Mouse (Mus musculus): ENCODE data around the gene Stim1. TPM values are rescaled to one million over a fixed set of nuclear protein-coding genes. Genes with fewer than 3 reads are reported as not detected.
A peak's percentile ranks its signal among the peaks of the same experiment; 100 is the strongest.

The Stim1 gene
- total and polyA plus RNA-seq, 3 experiments, result 10.2 to 26.6 (median 23.9) TPM

- Histone ChIP-seq H3K27ac (ENCODE audit: insufficient read depth, low read depth) (no peak overlapping the region), H3K4me2 (ENCODE audit: insufficient read depth, low read depth, poor library complexity, severe bottlenecking) (no peak overlapping the region), H3K36me3 (replicated peaks in 1 of 2; ENCODE audit: control insufficient read depth in 1 of 2, insufficient read depth in 1 of 2, low read length in 1 of 2) (peaks cover 6 to 35% of the 10 kb centered on the region in 2 experiments), H3K79me2 (replicated peaks; ENCODE audit: control insufficient read depth, extremely low read depth, insufficient read depth, poor library complexity, severe bottlenecking) (no peaks in the 10 kb centered on the region), H3K4me3 (replicated peaks in 1 of 3; ENCODE audit: low read depth in 2 of 3, low read length in 2 of 3, poor library complexity in 1 of 3) (peak overlapping the region in 1 of 3 experiments; percentile 29), H3K9me3 (replicated peaks; ENCODE audit: low read length) (no peaks in the 10 kb centered on the region), H3K27me3 (replicated peaks) (no peaks in the 10 kb centered on the region), H3K4me1 (ENCODE audit: control insufficient read depth in 1 of 2, insufficient read depth in 2 of 2) (peaks cover 0 to 19% of the 10 kb centered on the region in 2 experiments; a peak in 2 of 4 replicates), H3K9ac (ENCODE audit: insufficient read depth, low read depth) (no peak overlapping the region)
- dilution Hi-C loops (cut with MboI; ENCODE audit: extremely low pct_ligation_motif_present, extremely low pct_unique_long_range_greater_than_20kb, low sequenced_read_pairs) (no loop called here), in situ Hi-C loops (cut with MboI; ENCODE audit: low pct_ligation_motif_present, low pct_unique_long_range_greater_than_20kb, low sequenced_read_pairs) (no loop called here)
- peak; percentile 77 for DNase-seq (ENCODE audit: extremely low read depth)
- TF ChIP-seq POLR2AphosphoS2 (IDR thresholded peaks at IDR 0.05; ENCODE audit: low read depth, low read length) (no peak), POLR2A (IDR thresholded peaks at IDR 0.05; ENCODE audit: low read depth, low read length) (peak; percentile 32; the same call in 1 of the 2 replicates)
Measured at GRCm38 (mm10) chr7:102425933-102426685, 158.5 kb downstream of the Stim1 start.

GRCm38 (mm10) chr7:102434344-102434743 is 166.7 kb downstream of the Stim1 start:
- dilution Hi-C loops (cut with MboI; ENCODE audit: extremely low pct_ligation_motif_present, extremely low pct_unique_long_range_greater_than_20kb, low sequenced_read_pairs), result no loop called here

GRCm38 (mm10) chr7:102440822-102441656 is 173.4 kb downstream of the Stim1 start:
- TF ChIP-seq CHD1 (IDR thresholded peaks at IDR 0.05; ENCODE audit: low read depth, low read length) (no peak), NELFE (IDR thresholded peaks at IDR 0.05; ENCODE audit: low read depth, low read length) (no peak), ZMIZ1 (IDR thresholded peaks at IDR 0.05; ENCODE audit: low read depth, low read length) (no peak), IRF4 (IDR thresholded peaks at IDR 0.05; ENCODE audit: low read depth, low read length) (no peak), PAX5 (IDR thresholded peaks at IDR 0.05; ENCODE audit: low read length) (no peak), BHLHE40 (IDR thresholded peaks at IDR 0.05; ENCODE audit: low read depth, low read length) (no peak), POLR2AphosphoS2 (IDR thresholded peaks at IDR 0.05; ENCODE audit: low read depth, low read length) (no peak), ZC3H11A (IDR thresholded peaks at IDR 0.05; ENCODE audit: low read depth, low read length) (no peak)
- Histone ChIP-seq H3K36me3 (replicated peaks in 1 of 2; ENCODE audit: control insufficient read depth in 1 of 2, insufficient read depth in 1 of 2, low read length in 1 of 2) (peaks cover 16 to 27% of the 10 kb centered on the region in 2 experiments), H3K4me2 (ENCODE audit: insufficient read depth, low read depth, poor library complexity, severe bottlenecking) (no peak overlapping the region), H3K27me3 (replicated peaks) (no peaks in the 10 kb centered on the region), H3K9me3 (replicated peaks; ENCODE audit: low read length) (no peaks in the 10 kb centered on the region), H3K9ac (ENCODE audit: insufficient read depth, low read depth) (no peak overlapping the region; the same call in 1 of the 2 replicates), H3K79me2 (replicated peaks; ENCODE audit: control insufficient read depth, extremely low read depth, insufficient read depth, poor library complexity, severe bottlenecking) (peaks cover 34% of the 10 kb centered on the region), H3K4me1 (ENCODE audit: control insufficient read depth in 1 of 2, insufficient read depth in 2 of 2) (peaks cover 5 to 27% of the 10 kb centered on the region in 2 experiments), H3K27ac (ENCODE audit: insufficient read depth, low read depth) (no peak overlapping the region), H3K4me3 (replicated peaks in 1 of 3; ENCODE audit: low read depth in 2 of 3, low read length in 2 of 3, poor library complexity in 1 of 3) (peak overlapping the region in 1 of 3 experiments; percentile 91)
- dilution Hi-C loops (cut with MboI; ENCODE audit: extremely low pct_ligation_motif_present, extremely low pct_unique_long_range_greater_than_20kb, low sequenced_read_pairs), result no loop called here
- in situ Hi-C loops (cut with MboI; ENCODE audit: low pct_ligation_motif_present, low pct_unique_long_range_greater_than_20kb, low sequenced_read_pairs), result no loop called here
- DNase-seq (ENCODE audit: extremely low read depth), result peak; percentile 15

More at GRCm38 (mm10) chr7:102434344-102434743, 166.7 kb downstream of the Stim1 start:
- no peaks in the 10 kb centered on the region for H3K4me1 ChIP-seq (ENCODE audit: control insufficient read depth in 1 of 2, insufficient read depth in 2 of 2)
- TF ChIP-seq EP300 (IDR thresholded peaks at IDR 0.05; ENCODE audit: low read length) (no peak), JUND (conservative IDR thresholded peaks at IDR 0.05; ENCODE audit: low read depth, low read length) (no peak), MYC (IDR thresholded peaks at IDR 0.05; ENCODE audit: low read depth, low read length) (no peak), ELF1 (IDR thresholded peaks at IDR 0.05; ENCODE audit: low read depth, low read length) (no peak)
- H3K4me2 ChIP-seq (ENCODE audit: insufficient read depth, low read depth, poor library complexity, severe bottlenecking), result no peak overlapping the region
- no peaks in the 10 kb centered on the region for H3K9me3 ChIP-seq (replicated peaks; ENCODE audit: low read length)
- H3K36me3 ChIP-seq (replicated peaks in 1 of 2; ENCODE audit: control insufficient read depth in 1 of 2, insufficient read depth in 1 of 2, low read length in 1 of 2), result peaks cover 8 to 50% of the 10 kb centered on the region in 2 experiments
- no peaks in the 10 kb centered on the region for H3K79me2 ChIP-seq (replicated peaks; ENCODE audit: control insufficient read depth, extremely low read depth, insufficient read depth, poor library complexity, severe bottlenecking)
- no peak for DNase-seq (ENCODE audit: extremely low read depth)
- no peaks in the 10 kb centered on the region for H3K27me3 ChIP-seq (replicated peaks)
- no peak overlapping the region for H3K9ac ChIP-seq (ENCODE audit: insufficient read depth, low read depth)
- no peak overlapping the region for H3K27ac ChIP-seq (ENCODE audit: insufficient read depth, low read depth)
- H3K4me3 ChIP-seq (replicated peaks in 1 of 3; ENCODE audit: low read depth in 2 of 3, low read length in 2 of 3, poor library complexity in 1 of 3), result no peak overlapping the region
- in situ Hi-C loops (cut with MboI; ENCODE audit: low pct_ligation_motif_present, low pct_unique_long_range_greater_than_20kb, low sequenced_read_pairs), result no loop called here

All from CH12.LX (cell line).